Mouse (Mus musculus): ENCODE results near the gene Insig2.

Insig2 gene

GRCm38 (mm10) chr1:121326591-121327343 is 5.6 kb downstream of the Insig2 start:
- DNase-seq, result no peak

- no peak for DNase-seq
Measured at GRCm38 (mm10) chr1:121323501-121323900, 8.9 kb downstream of the Insig2 start.

- DNase-seq, result no peak
Measured at GRCm38 (mm10) chr1:121314766-121315428, 17.5 kb downstream of the Insig2 start.

GRCm38 (mm10) chr1:121313181-121313580 is 19.2 kb downstream of the Insig2 start:
- DNase-seq, result no peak

DNA sequence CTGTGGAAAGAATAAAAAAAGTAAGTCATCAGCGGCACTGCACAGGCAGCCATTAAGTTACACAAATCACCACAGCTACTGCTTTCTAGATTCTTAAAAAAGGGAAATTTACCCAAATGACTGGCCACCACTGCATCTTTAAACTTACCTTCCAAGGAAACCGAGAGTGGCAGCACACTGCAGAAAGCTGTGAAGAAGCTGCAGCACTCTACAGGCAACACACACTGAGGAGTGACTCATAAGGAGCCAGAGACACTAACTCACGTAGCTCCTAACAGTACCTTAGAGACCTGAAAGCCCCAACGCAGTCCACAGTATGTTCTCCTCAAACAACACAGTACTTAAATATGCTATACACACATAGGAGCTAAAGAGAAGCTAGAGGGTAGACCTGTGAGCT is 20.1 kb downstream of the Insig2 start:
- no peak for DNase-seq

DNA sequence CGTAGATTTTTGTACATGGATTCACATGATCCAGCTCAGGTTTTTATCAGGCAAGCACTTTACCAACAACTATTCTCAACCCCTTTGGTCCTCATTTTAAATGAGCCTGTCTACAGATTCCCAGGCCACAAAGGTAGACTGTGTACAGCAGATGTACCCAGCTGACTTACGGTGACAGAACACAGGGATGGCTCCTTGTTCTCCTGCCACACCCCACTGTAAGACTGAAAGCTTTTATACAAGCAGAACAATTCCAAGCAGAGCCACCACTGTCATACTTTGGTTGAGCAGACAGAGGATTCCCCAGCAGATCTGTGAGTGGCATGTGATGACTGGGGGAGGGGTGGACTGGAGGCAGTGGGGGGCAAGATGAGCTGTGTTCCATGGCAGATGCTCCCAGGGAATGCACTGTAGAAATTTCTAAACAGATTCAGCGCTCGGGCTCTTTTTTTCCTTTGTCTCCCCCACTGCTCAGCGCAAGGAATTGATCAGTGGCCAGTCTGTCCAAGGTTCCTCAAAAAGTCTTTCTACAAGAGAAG is 35.6 kb downstream of the Insig2 start:
- no peak for DNase-seq

DNA sequence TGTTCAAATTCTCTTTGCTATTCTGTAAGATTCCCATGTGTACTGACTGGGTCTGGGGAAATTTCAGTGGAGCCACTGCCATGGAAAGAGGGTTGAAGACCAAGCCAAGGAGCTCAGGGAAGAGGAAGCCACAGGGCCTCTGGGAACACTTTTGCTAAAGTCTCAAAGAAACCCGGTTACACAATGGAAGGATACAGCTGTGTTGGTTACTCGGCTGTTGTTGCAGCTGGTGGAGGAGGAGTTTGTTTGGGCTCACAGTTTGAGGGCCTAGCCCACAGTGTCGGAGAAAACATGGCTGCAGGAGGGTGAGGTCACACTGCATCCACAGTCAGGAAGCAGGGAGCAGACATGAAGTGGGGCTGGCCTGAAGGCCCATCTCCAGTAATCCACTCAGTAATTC is 38.8 kb downstream of the Insig2 start:
- DNase-seq, result no peak

- DNase-seq, result no peak
Measured at GRCm38 (mm10) chr1:121290841-121291240, 41.5 kb downstream of the Insig2 start.

GRCm38 (mm10) chr1:121290340-121290739 is 42.0 kb downstream of the Insig2 start:
- DNase-seq, result no peak

GRCm38 (mm10) chr1:121284197-121284596 is 48.2 kb downstream of the Insig2 start:
- peak; percentile 56 to 61 for DNase-seq

DNA sequence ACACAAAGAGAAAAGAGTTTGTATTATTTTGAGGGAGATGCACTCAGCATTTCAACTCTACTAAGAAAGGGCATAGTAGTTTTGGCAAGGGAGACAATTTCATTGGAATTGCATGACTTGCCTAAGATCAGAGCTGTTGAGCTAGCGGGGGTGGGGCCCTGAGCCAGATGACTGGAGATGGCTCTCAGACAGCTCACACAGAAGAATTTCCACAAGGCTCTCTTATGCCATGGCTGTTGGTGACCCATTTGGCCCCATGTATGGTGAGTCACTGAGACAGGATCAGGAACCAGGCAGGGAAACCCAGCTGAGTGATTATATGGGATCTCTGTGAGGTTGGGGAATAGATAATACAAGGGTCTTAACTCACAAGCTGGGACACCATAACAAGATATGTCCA is 51.9 kb downstream of the Insig2 start:
- no peak for DNase-seq

DNA sequence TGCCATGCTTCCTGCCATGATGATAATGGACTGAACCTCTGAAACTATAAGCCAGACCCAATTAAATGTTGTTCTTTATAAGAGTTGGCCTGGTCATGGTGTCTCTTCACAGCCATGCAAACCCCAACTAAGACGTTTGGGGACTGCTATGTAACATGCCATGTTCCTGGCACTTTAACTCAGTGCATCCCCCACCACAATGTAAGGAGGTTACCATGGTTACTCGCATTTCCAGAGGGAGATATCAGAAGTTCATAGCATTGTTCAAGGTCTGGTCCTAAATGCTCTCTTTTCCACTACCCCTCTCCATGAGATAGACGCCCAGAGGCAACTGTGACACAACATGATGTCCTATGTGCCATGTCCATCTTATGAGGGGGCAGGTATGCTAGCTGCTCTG is 54.0 kb downstream of the Insig2 start:
- no peak for DNase-seq

- no peak for DNase-seq
Measured at GRCm38 (mm10) chr1:121277466-121277865, 54.9 kb downstream of the Insig2 start.

- no peak for DNase-seq
Measured at GRCm38 (mm10) chr1:121275961-121276506, 56.4 kb downstream of the Insig2 start.

GRCm38 (mm10) chr1:121260171-121260741 is 72.1 kb downstream of the Insig2 start:
- no peak for DNase-seq
